In the genomic region with DNA sequence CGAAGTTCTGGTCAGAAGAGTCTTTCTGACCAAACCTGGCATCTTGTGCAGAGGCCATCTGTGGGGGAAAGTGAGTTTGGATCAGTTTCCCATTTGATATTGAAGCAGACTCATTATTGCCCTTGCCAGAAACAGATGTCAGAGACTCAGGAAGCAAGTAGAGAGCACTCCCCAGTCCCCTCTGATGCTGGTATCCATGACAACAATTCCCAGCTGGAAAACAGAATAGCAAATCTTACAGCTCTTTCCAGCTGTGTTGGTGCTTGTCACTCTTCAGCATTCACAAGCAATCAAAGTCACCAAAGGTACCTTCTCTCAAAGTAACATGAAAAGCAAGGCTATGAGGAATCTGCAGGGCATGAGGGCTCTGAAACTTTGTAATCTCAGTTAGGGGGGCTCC, we compare ENCODE assay signal across 14 mouse cellular contexts. TPM values are rescaled to one million over a fixed set of nuclear protein-coding genes. Genes with fewer than 3 reads are reported as not detected.
DNase-seq lines count a peak whose midpoint lies in the region; ATAC-seq and TF ChIP-seq lines count a peak whose summit lies in the region.
"Had no signal": no experiment of that assay in that cellular context is flagged by ENCODE, and none has a peak within 500 bp of the region (broad histone marks: within the 10 kb centered on the region; RNA-seq: fewer than 3 reads in every experiment).

No protein-coding gene starts in this region.

- H3K9me3 ChIP-seq in heart, embryonic 12.5 days (replicated peaks) = no peaks in the 10 kb centered on the region
- H3K9me3 ChIP-seq in embryonic facial prominence, embryonic 14.5 days (ENCODE audit: control insufficient read depth, low read length) = no peaks in the 10 kb centered on the region
- no peaks in the 10 kb centered on the region for H3K9me3 ChIP-seq in limb, embryonic 11.5 days (ENCODE audit: control insufficient read depth, low read length)
- H3K9me3 ChIP-seq in liver, postnatal 0 days (ENCODE audit: low read length) = no peaks in the 10 kb centered on the region

- H3K36me3 ChIP-seq in heart, embryonic 12.5 days = no peaks in the 10 kb centered on the region
- no peaks in the 10 kb centered on the region for H3K36me3 ChIP-seq in embryonic facial prominence, embryonic 14.5 days (ENCODE audit: control insufficient read depth, insufficient read depth, low read length)
- H3K36me3 ChIP-seq in limb, embryonic 11.5 days (ENCODE audit: control insufficient read depth, insufficient read depth, low read length) = no peaks in the 10 kb centered on the region
- no peaks in the 10 kb centered on the region for H3K36me3 ChIP-seq in liver, postnatal 0 days (replicated peaks; ENCODE audit: insufficient read depth, low read length)
- H3K36me3 ChIP-seq in kidney, adult 2 months (ENCODE audit: control insufficient read depth, insufficient read depth, low read length) = no peaks in the 10 kb centered on the region

- H3K27me3 ChIP-seq in heart, embryonic 12.5 days (replicated peaks) = no peaks in the 10 kb centered on the region
- H3K27me3 ChIP-seq in embryonic facial prominence, embryonic 14.5 days (replicated peaks; ENCODE audit: control insufficient read depth, insufficient read depth, low read length) = no peaks in the 10 kb centered on the region
- no peaks in the 10 kb centered on the region for H3K27me3 ChIP-seq in limb, embryonic 11.5 days (ENCODE audit: control insufficient read depth, insufficient read depth, low read length)
- H3K27me3 ChIP-seq in liver, postnatal 0 days (ENCODE audit: insufficient read depth, low read length) = no peaks in the 10 kb centered on the region
- H3K27me3 ChIP-seq in kidney, adult 2 months (replicated peaks; ENCODE audit: control insufficient read depth, insufficient read depth, low read length) = no peaks in the 10 kb centered on the region

- TF ChIP-seq EP300 in liver, postnatal 0 days (IDR thresholded peaks at IDR 0.05; ENCODE audit: low read depth) = no peak

- TF ChIP-seq POLR2A in kidney, adult 2 months (IDR thresholded peaks at IDR 0.05; ENCODE audit: low read depth, low read length) = no peak

- no peak overlapping the region for H3K4me3 ChIP-seq in heart, embryonic 12.5 days
- H3K4me3 ChIP-seq in embryonic facial prominence, embryonic 14.5 days (ENCODE audit: low read depth, low read length) = no peak overlapping the region
- H3K4me3 ChIP-seq in limb, embryonic 11.5 days (ENCODE audit: low read depth, low read length) = no peak overlapping the region
- H3K4me3 ChIP-seq in liver, postnatal 0 days (ENCODE audit: low read depth, low read length) = no peak overlapping the region
- H3K4me3 ChIP-seq in kidney, adult 2 months (ENCODE audit: insufficient read depth, low read depth, low read length) = no peak overlapping the region
- H3K4me3 ChIP-seq: myocyte had no signal

- no peak for ATAC-seq in heart, embryonic 12.5 days (ENCODE audit: insufficient number of reproducible peaks, low FRiP score)
- no peak for ATAC-seq in embryonic facial prominence, embryonic 14.5 days (ENCODE audit: low read depth)
- no peak for ATAC-seq in limb, embryonic 11.5 days (ENCODE audit: insufficient number of reproducible peaks, low FRiP score, low TSS enrichment, low read depth)
- no peak for ATAC-seq in liver, postnatal 0 days

- no peak overlapping the region for H3K9ac ChIP-seq in heart, embryonic 12.5 days
- no peak overlapping the region for H3K9ac ChIP-seq in embryonic facial prominence, embryonic 14.5 days (ENCODE audit: low read depth, low read length)
- H3K9ac ChIP-seq in limb, embryonic 11.5 days (ENCODE audit: low read length) = no peak overlapping the region
- no peak overlapping the region for H3K9ac ChIP-seq in liver, postnatal 0 days (replicated peaks)

- 58% methylated on average over 1 of the region's 1 CpGs for WGBS in heart, embryonic 12.5 days
- WGBS in embryonic facial prominence, embryonic 14.5 days = 48% methylated on average over 1 of the region's 1 CpGs
- 67% methylated on average over 1 of the region's 1 CpGs for WGBS in limb, embryonic 11.5 days
- 43% methylated on average over 1 of the region's 1 CpGs for WGBS in liver, postnatal 0 days (ENCODE audit: insufficient replicate concordance)
- 63% methylated on average over 1 of the region's 1 CpGs for WGBS in kidney, adult 2 months

- no peak overlapping the region for H3K4me2 ChIP-seq in heart, embryonic 12.5 days
- no peak overlapping the region for H3K4me2 ChIP-seq in embryonic facial prominence, embryonic 14.5 days (ENCODE audit: low read depth, low read length)
- no peak overlapping the region for H3K4me2 ChIP-seq in limb, embryonic 11.5 days (ENCODE audit: low read depth, severe bottlenecking)
- H3K4me2 ChIP-seq in liver, postnatal 0 days (ENCODE audit: low read depth, low read length) = no peak overlapping the region

- no peak for TF ChIP-seq CTCF in liver, postnatal 0 days (IDR thresholded peaks at IDR 0.05; ENCODE audit: low read depth)
- no peak for TF ChIP-seq CTCF in kidney, adult 2 months (conservative IDR thresholded peaks at IDR 0.05; ENCODE audit: insufficient read depth, insufficient read length, low read depth, low read length)

- H3K4me1 ChIP-seq in heart, embryonic 12.5 days (replicated peaks) = no peaks in the 10 kb centered on the region
- H3K4me1 ChIP-seq in embryonic facial prominence, embryonic 14.5 days (ENCODE audit: control insufficient read depth, insufficient read depth, low read length) = no peaks in the 10 kb centered on the region
- no peaks in the 10 kb centered on the region for H3K4me1 ChIP-seq in limb, embryonic 11.5 days (ENCODE audit: control insufficient read depth, insufficient read depth, low read length)
- H3K4me1 ChIP-seq in liver, postnatal 0 days (ENCODE audit: insufficient read depth) = no peaks in the 10 kb centered on the region
- H3K4me1 ChIP-seq in kidney, adult 2 months (ENCODE audit: control insufficient read depth, insufficient read depth, low read length) = no peaks in the 10 kb centered on the region

- no peak overlapping the region for H3K27ac ChIP-seq in heart, embryonic 12.5 days (ENCODE audit: poor library complexity, severe bottlenecking)
- no peak overlapping the region for H3K27ac ChIP-seq in embryonic facial prominence, embryonic 14.5 days (replicated peaks; ENCODE audit: low read depth, low read length)
- no peak overlapping the region for H3K27ac ChIP-seq in limb, embryonic 11.5 days (replicated peaks; ENCODE audit: low read depth, low read length)
- no peak overlapping the region for H3K27ac ChIP-seq in liver, postnatal 0 days (ENCODE audit: low read depth)
- no peak overlapping the region for H3K27ac ChIP-seq in kidney, adult 2 months (ENCODE audit: insufficient read depth, low read depth, low read length)

- DNase-seq in heart, adult 8-10 months (ENCODE audit: low spot score) = peak; percentile 1
- peak; percentile 58 for DNase-seq in brain, adult 2 months (ENCODE audit: low read depth, low spot score)
- peak; percentile 36 for DNase-seq in embryonic facial prominence, embryonic 14.5 days (ENCODE audit: low spot score)
- peak; percentile 25 for DNase-seq in limb, embryonic 11.5 days (ENCODE audit: low spot score)
- DNase-seq in liver, postnatal 0 days = no peak
- DNase-seq in kidney, adult 2 months = no peak
- no peak for DNase-seq in layer of hippocampus, postnatal 36 days
- DNase-seq: kidney, postnatal 36 days; liver; lung, postnatal 36 days had no signal

RNA-seq across cellular contexts. Expression of a gene that starts 20.1 kb away (rescaled TPM):
- total RNA-seq in heart, adult 8-10 months (2022) = under 1 TPM; 0.03 to 0.22 (median 0.08) TPM
- 0.08 and 0.29 TPM in 2 replicates for polyA plus RNA-seq in heart, embryonic 12.5 days (2016; fragmentation: Nextera tagmentation; extraction: Ambion mirVana)
- 2.9 and 3.0 TPM in 2 replicates for polyA plus RNA-seq in embryonic facial prominence, embryonic 14.5 days (2014; fragmentation: Nextera tagmentation; extraction: Ambion mirVana)
- polyA plus RNA-seq in limb, embryonic 11.5 days (2014; fragmentation: Nextera tagmentation; extraction: Ambion mirVana) = 0.39 and 0.65 TPM in 2 replicates
- not detected in 2 replicates for polyA plus RNA-seq in liver, postnatal 0 days (2015; fragmentation: Nextera tagmentation; extraction: Ambion mirVana)
- polyA plus RNA-seq in kidney, adult 2 months (2012; rRNA removed) = 0.11 and 0.33 TPM in 2 replicates
- total RNA-seq in layer of hippocampus, postnatal 36 days (2021) = 100 to 1,000 TPM; 176 to 187 TPM
- total RNA-seq: MEL had no signal
- polyA plus RNA-seq: thymus, postnatal 0 days had no signal

Comparison
In these comparisons a context has a peak if more than half of its experiments do, and no peak if none do; other contexts are left out.
1. DNase-seq: peak in heart, adult 8-10 months (single experiment), brain, adult 2 months (single experiment), embryonic facial prominence, embryonic 14.5 days (single experiment) and limb, embryonic 11.5 days (single experiment); none in liver, postnatal 0 days (single experiment), kidney, adult 2 months (single experiment) and layer of hippocampus, postnatal 36 days (0 of 2).